Mouse (Mus musculus) cerebellum, adult 2 months (tissue): Measurements from ENCODE around the gene Cnot4. TPM values are rescaled to one million over a fixed set of nuclear protein-coding genes. Genes with fewer than 3 reads are reported as not detected.

Experiments
- DNase-seq, 2 experiments: peaks; one replicate each; pipeline ENCODE4 v3.0.0; 2021
- H3K27ac ChIP-seq: fragments of 200-500 bp; 2 replicates; pipeline ENCODE4 v1.5.1; 2012; ENCODE audit warnings: low read length, control low read depth, inconsistent platforms; ENCODE audit not compliant: insufficient read depth
- H3K27me3 ChIP-seq: fragments of 200-500 bp; 2 replicates; pipeline ENCODE4 v1.6.1; 2012; ENCODE audit warnings: inconsistent platforms, mild to moderate bottlenecking, low read length, moderate library complexity; ENCODE audit not compliant: control insufficient read depth, insufficient read depth
- H3K4me1 ChIP-seq: fragments of 200-500 bp; 2 replicates; pipeline ENCODE4 v1.6.1; 2011; ENCODE audit warnings: low read length; ENCODE audit not compliant: control insufficient read depth, insufficient read depth
- H3K4me3 ChIP-seq: fragments of 200-500 bp; replicated peaks from 2 replicates; pipeline ENCODE3; 2011; ENCODE audit warnings: mild to moderate bottlenecking, low read depth, low read length, control low read depth; ENCODE audit not compliant: insufficient read depth
- CTCF ChIP-seq: fragments of 200-500 bp; IDR thresholded peaks from 2 replicates; pipeline ENCODE4 v1.5.1; 2011; ENCODE audit warnings: low read depth, mild to moderate bottlenecking, control low read depth, low read length, moderate library complexity, borderline replicate concordance; ENCODE audit not compliant: insufficient read depth
- POLR2A ChIP-seq: fragments of 200-500 bp; IDR thresholded peaks from 2 replicates; pipeline ENCODE4 v1.6.1; 2011; ENCODE audit warnings: low read length, control low read depth, borderline replicate concordance; ENCODE audit not compliant: insufficient read depth
- WGBS: fragments of 180-500 bp; shearing (Covaris S2); methylation state at CpG from one replicate; pipeline ENCODE4 v1.1.7; 2018; 5-methylcytosine and 5-hydroxymethylcytosine counted together
- polyA plus RNA-seq: library from polyadenylated mRNA; depleted of rRNA; stranded (reverse); fragments of >200 nt; gene quantifications from 2 replicates; pipeline ENCODE4 v1.2.3, GENCODE M21; 2012

The Cnot4 gene
- polyA plus RNA-seq, 1 experiment = 24.2 TPM

GRCm38 (mm10) chr6:35030226-35030625 lies 103.3 kb downstream of the Cnot4 start:
- Histone ChIP-seq H3K4me1 (peaks cover 15% of the 10 kb centered on the region), H3K27ac (no peak overlapping the region), H3K27me3 (no peaks in the 10 kb centered on the region), H3K4me3 (no peak overlapping the region)
- no peak for DNase-seq
- TF ChIP-seq CTCF (no peak), POLR2A (no peak)
- WGBS = 83% methylated on average over 6 of the region's 6 CpGs

GRCm38 (mm10) chr6:35028023-35028422 lies 105.5 kb downstream of the Cnot4 start:
- Histone ChIP-seq H3K27ac (no peak overlapping the region), H3K4me3 (no peak overlapping the region), H3K4me1 (peaks cover 15% of the 10 kb centered on the region), H3K27me3 (no peaks in the 10 kb centered on the region)
- WGBS = 20% methylated on average over 2 of the region's 2 CpGs
- no peak for DNase-seq
- TF ChIP-seq POLR2A = no peak
- TF ChIP-seq CTCF = no peak

- DNase-seq = peak in 1 of 2 experiments; percentile 56
- Histone ChIP-seq H3K4me1 (peaks cover 15% of the 10 kb centered on the region), H3K4me3 (no peak overlapping the region), H3K27me3 (no peaks in the 10 kb centered on the region), H3K27ac (no peak overlapping the region)
- no peak for TF ChIP-seq POLR2A
- no peak for TF ChIP-seq CTCF
- WGBS = 11% methylated on average over 6 of the region's 6 CpGs
Observed at GRCm38 (mm10) chr6:35027257-35027656, 106.3 kb downstream of the Cnot4 start.

DNA sequence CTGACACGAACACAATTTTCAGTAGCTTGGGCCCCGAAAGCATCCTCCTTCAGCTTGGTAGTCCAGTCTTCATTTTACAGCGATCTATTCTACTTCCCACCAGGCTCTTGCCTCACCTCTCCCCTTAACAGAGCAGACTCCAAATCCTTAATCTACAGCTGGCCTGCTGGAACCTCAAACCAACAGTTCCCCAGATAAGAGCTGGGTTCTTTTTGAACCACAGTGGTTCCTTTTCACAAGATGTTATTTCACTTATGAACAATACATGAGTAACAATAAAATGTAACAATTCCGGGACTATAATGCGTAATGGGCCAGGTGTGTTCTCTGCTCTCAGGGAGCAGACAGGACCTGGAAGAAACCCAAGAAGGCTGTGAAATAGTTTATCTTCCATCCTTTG lies 116.9 kb downstream of the Cnot4 start:
- DNase-seq = no peak
- WGBS = 96% methylated on average over 5 of the region's 5 CpGs
- no peak overlapping the region for H3K4me3 ChIP-seq
- no peaks in the 10 kb centered on the region for H3K27me3 ChIP-seq
- H3K4me1 ChIP-seq = no peaks in the 10 kb centered on the region
- H3K27ac ChIP-seq = no peak overlapping the region
- no peak for TF ChIP-seq POLR2A
- TF ChIP-seq CTCF = no peak

DNA sequence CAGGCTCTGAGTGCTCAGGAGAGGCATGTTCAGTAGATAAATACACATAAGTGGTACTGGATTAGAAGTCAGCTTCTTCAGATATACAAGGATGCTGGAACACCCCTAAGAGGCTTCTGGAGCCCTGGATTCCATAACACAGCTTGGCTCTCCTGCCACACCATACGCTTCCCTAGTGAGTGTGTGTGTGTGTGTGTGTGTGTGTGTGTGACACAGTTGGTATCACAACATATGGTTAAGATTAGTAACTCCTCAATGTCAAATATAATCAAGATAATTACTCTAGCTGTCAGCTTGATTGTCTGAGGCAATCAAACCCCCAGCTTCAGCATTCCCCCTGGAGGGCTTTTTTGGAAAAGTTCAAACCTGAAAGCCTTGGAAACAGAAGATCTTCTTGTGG lies 121.6 kb downstream of the Cnot4 start:
- no peaks in the 10 kb centered on the region for H3K27me3 ChIP-seq
- H3K27ac ChIP-seq = no peak overlapping the region
- no peaks in the 10 kb centered on the region for H3K4me1 ChIP-seq
- no peak overlapping the region for H3K4me3 ChIP-seq
- 64% methylated on average over 1 of the region's 1 CpGs for WGBS
- TF ChIP-seq CTCF (no peak), POLR2A (no peak)
- DNase-seq = no peak

DNA sequence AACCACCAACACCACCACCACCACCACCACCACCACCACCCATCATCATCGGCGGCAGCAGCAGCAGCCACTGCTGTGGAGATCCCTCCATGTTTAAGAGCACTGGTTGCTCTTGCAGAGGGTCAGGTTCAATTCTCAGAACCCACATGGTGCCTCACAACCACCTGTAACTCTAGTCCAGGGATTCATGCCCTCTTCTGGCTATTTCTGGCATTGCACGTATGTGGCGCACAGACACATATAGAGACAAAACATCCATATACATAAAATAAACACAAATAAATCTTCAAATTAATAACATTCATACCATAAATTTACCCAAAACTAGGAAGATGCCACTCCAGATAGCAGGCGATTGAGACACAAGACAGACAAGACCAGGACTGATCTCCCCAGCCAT lies 122.8 kb downstream of the Cnot4 start:
- no peak overlapping the region for H3K4me3 ChIP-seq
- TF ChIP-seq POLR2A = no peak
- no peak for TF ChIP-seq CTCF
- H3K27ac ChIP-seq = no peak overlapping the region
- H3K4me1 ChIP-seq = no peaks in the 10 kb centered on the region
- no peak for DNase-seq
- H3K27me3 ChIP-seq = no peaks in the 10 kb centered on the region
- WGBS = 96% methylated on average over 5 of the region's 5 CpGs

GRCm38 (mm10) chr6:35002261-35002669 lies 131.3 kb downstream of the Cnot4 start:
- no peak overlapping the region for H3K27ac ChIP-seq

GRCm38 (mm10) chr6:34999101-34999500 lies 134.4 kb downstream of the Cnot4 start:
- H3K27ac ChIP-seq = no peak overlapping the region
- H3K27me3 ChIP-seq = no peaks in the 10 kb centered on the region
- WGBS = 25% methylated on average over 4 of the region's 4 CpGs
- DNase-seq = peak; percentile 13 to 22
- no peaks in the 10 kb centered on the region; the same call in 1 of the 2 replicates for H3K4me1 ChIP-seq
- H3K4me3 ChIP-seq = no peak overlapping the region
- TF ChIP-seq CTCF (peak; percentile 57; the same call in 1 of the 2 replicates), POLR2A (no peak)

More at GRCm38 (mm10) chr6:35002261-35002669, 131.3 kb downstream of the Cnot4 start:
- peak; percentile 64 for DNase-seq
- TF ChIP-seq POLR2A (no peak), CTCF (no peak)
- H3K27me3 ChIP-seq = no peaks in the 10 kb centered on the region
- 5% methylated on average over 18 of the region's 18 CpGs for WGBS
- H3K4me1 ChIP-seq = no peaks in the 10 kb centered on the region; the same call in 1 of the 2 replicates
- peak overlapping the region; percentile 51 for H3K4me3 ChIP-seq
